Mouse (Mus musculus) ES-E14 (cell line): ENCODE results near the gene Lyrm7.

ENCODE experiments used
- CHD2 ChIP-seq: IDR thresholded peaks from 2 replicates; pipeline ENCODE4 v1.6.1; 2014; ENCODE audit warnings: mild to moderate bottlenecking, low read depth, low read length, inconsistent platforms
- HCFC1 ChIP-seq: IDR thresholded peaks from 2 replicates; pipeline ENCODE4 v1.6.1; 2012; ENCODE audit warnings: low read length, inconsistent platforms, borderline replicate concordance; ENCODE audit not compliant: insufficient read depth
- MAFK ChIP-seq: IDR thresholded peaks from 2 replicates; pipeline ENCODE4 v1.6.1; 2014; ENCODE audit warnings: mild to moderate bottlenecking, low read depth, low read length, inconsistent platforms; ENCODE audit not compliant: insufficient read depth
- ZC3H11A ChIP-seq: IDR thresholded peaks from 2 replicates; pipeline ENCODE4 v1.6.1; 2012; ENCODE audit warnings: low read depth, mild to moderate bottlenecking, inconsistent platforms, low read length, borderline replicate concordance
- ZNF384 ChIP-seq: IDR thresholded peaks from 2 replicates; pipeline ENCODE4 v1.6.1; 2012; ENCODE audit warnings: low read depth, low read length, inconsistent platforms

GRCm38 (mm10) chr11:54867903-54868434 lies 7.3 kb upstream of the Lyrm7 start:
- TF ChIP-seq HCFC1 (no peak), CHD2 (no peak), ZC3H11A (no peak), MAFK (no peak), ZNF384 (no peak)
